Mouse (Mus musculus) MEL (cell line): ENCODE data around the gene Ttk.

ENCODE experiments used
- CTCF ChIP-seq, 3 experiments: IDR thresholded peaks in 2 of 3; conservative IDR thresholded peaks in 1 of 3; 2 replicates each; pipeline ENCODE4 v1.5.1; 2011 to 2012; ENCODE audit warnings: low read length in 3 of 3, low read depth in 2 of 3, mild to moderate bottlenecking in 2 of 3, improper control_type of control experiment in 1 of 3, inconsistent platforms in 1 of 3, mixed read lengths in 1 of 3, moderate library complexity in 1 of 3; ENCODE audit not compliant: control insufficient read depth in 1 of 3, insufficient read depth in 1 of 3, poor library complexity in 1 of 3, severe bottlenecking in 1 of 3
- EP300 ChIP-seq, 2 experiments: IDR thresholded peaks; 2 replicates each; pipeline ENCODE4 v1.6.1; 2011; ENCODE audit warnings: improper control_type of control experiment in 2 of 2, low read length in 2 of 2, low read depth in 1 of 2, mild to moderate bottlenecking in 1 of 2
- GATA1 ChIP-seq: IDR thresholded peaks from 2 replicates; pipeline ENCODE4 v1.6.1; 2011; ENCODE audit warnings: low read depth, low read length, improper control_type of control experiment
- MAZ ChIP-seq: IDR thresholded peaks from 2 replicates; pipeline ENCODE4 v1.6.1; 2012; ENCODE audit warnings: low read depth, mild to moderate bottlenecking, inconsistent platforms, low read length, improper control_type of control experiment
- NRF1 ChIP-seq: IDR thresholded peaks from 2 replicates; pipeline ENCODE4 v1.6.1; 2014; ENCODE audit warnings: low read depth, mild to moderate bottlenecking, inconsistent platforms, low read length, improper control_type of control experiment, moderate library complexity; ENCODE audit not compliant: poor library complexity, insufficient read depth, severe bottlenecking
- POLR2A ChIP-seq, 2 experiments: IDR thresholded peaks; 2 replicates each; pipeline ENCODE4 v1.6.1; 2011 to 2012; ENCODE audit warnings: low read length in 2 of 2, mild to moderate bottlenecking in 2 of 2, control low read depth in 1 of 2, improper control_type of control experiment in 1 of 2, low read depth in 1 of 2, moderate library complexity in 1 of 2; ENCODE audit not compliant: control insufficient read depth in 1 of 2, insufficient read depth in 1 of 2, poor library complexity in 1 of 2
- RAD21 ChIP-seq: IDR thresholded peaks from 2 replicates; pipeline ENCODE4 v1.6.1; 2011; ENCODE audit warnings: mild to moderate bottlenecking, low read depth, low read length, improper control_type of control experiment
- USF1 ChIP-seq: IDR thresholded peaks from 2 replicates; pipeline ENCODE4 v1.6.1; 2014; ENCODE audit warnings: low read depth, mild to moderate bottlenecking, inconsistent platforms, low read length, improper control_type of control experiment, moderate library complexity
- ZKSCAN1 ChIP-seq: IDR thresholded peaks from 2 replicates; pipeline ENCODE4 v1.6.1; 2012; ENCODE audit warnings: low read depth, mild to moderate bottlenecking, inconsistent platforms, low read length, improper control_type of control experiment, moderate library complexity

GRCm38 (mm10) chr9:83805977-83806815 lies 28.3 kb upstream of the Ttk start, which contains the start of gene Elovl4:
- TF ChIP-seq POLR2A (IDR thresholded peaks at IDR 0.05; ENCODE audit: control insufficient read depth in 1 of 2, insufficient read depth in 1 of 2, low read depth in 1 of 2, low read length in 2 of 2, poor library complexity in 1 of 2) (no peak), ZKSCAN1 (no peak), GATA1 (no peak), NRF1 (no peak), USF1 (no peak), CTCF (IDR thresholded peaks at IDR 0.05 in 2 of 3, conservative IDR thresholded peaks at IDR 0.05 in 1 of 3; ENCODE audit: control insufficient read depth in 1 of 3, insufficient read depth in 1 of 3, low read depth in 2 of 3, low read length in 3 of 3, poor library complexity in 1 of 3, severe bottlenecking in 1 of 3) (no peak), MAZ (no peak), EP300 (IDR thresholded peaks at IDR 0.05; ENCODE audit: low read depth in 1 of 2, low read length in 2 of 2) (no peak), RAD21 (no peak)
